Mouse (Mus musculus) stomach, embryonic 14.5 days (tissue): ENCODE results near the gene Cpm. TPM values are rescaled to one million over a fixed set of nuclear protein-coding genes. Genes with fewer than 3 reads are reported as not detected.
A peak's percentile ranks its signal among the peaks of the same experiment; 100 is the strongest.

Source experiments
- ATAC-seq: fragments of 200-750 bp; cut with Nextera tagmentation; 2 replicates; pipeline ENCODE4 v1.8.0; 2017; ENCODE audit warnings: low read depth, moderate TSS enrichment; ENCODE audit not compliant: insufficient number of reproducible peaks, insufficient read depth, low FRiP score
- H3K27ac ChIP-seq: fragments of 300-500 bp; sonication (generic); 2 replicates; pipeline ENCODE4 v1.5.1; 2014; ENCODE audit warnings: mild to moderate bottlenecking, low read length, moderate library complexity, mixed read lengths
- H3K27me3 ChIP-seq: fragments of 300-500 bp; sonication (generic); 2 replicates; pipeline ENCODE4 v1.6.1; 2014; ENCODE audit warnings: low read length, control low read depth, mixed read lengths; ENCODE audit not compliant: control insufficient read depth, insufficient read depth
- H3K36me3 ChIP-seq: fragments of 300-500 bp; sonication (generic); 2 replicates; pipeline ENCODE4 v1.6.1; 2014; ENCODE audit warnings: mild to moderate bottlenecking, control low read depth, low read length, moderate library complexity, mixed read lengths; ENCODE audit not compliant: control insufficient read depth, insufficient read depth
- H3K4me1 ChIP-seq: fragments of 300-500 bp; sonication (generic); 2 replicates; pipeline ENCODE4 v1.6.1; 2014; ENCODE audit warnings: low read length, control low read depth, mixed read lengths; ENCODE audit not compliant: control insufficient read depth, insufficient read depth
- H3K4me2 ChIP-seq: fragments of 300-500 bp; sonication (generic); replicated peaks from 2 replicates; pipeline ENCODE4 v1.6.1; 2014; ENCODE audit warnings: low read depth, low read length, control low read depth
- H3K4me3 ChIP-seq: fragments of 300-500 bp; sonication (generic); 2 replicates; pipeline ENCODE4 v1.5.1; 2014; ENCODE audit warnings: low read depth, low read length, control low read depth
- H3K9ac ChIP-seq: fragments of 300-500 bp; sonication (generic); replicated peaks from 2 replicates; pipeline ENCODE4 v1.6.1; 2014; ENCODE audit warnings: low read depth, mild to moderate bottlenecking, control low read depth, low read length, moderate library complexity, mixed read lengths
- H3K9me3 ChIP-seq: fragments of 300-500 bp; sonication (generic); 2 replicates; pipeline ENCODE4 v1.6.1; 2016; ENCODE audit warnings: low read depth, low read length, control low read depth; ENCODE audit not compliant: control insufficient read depth
- WGBS: fragments of 180-500 bp; shearing (Covaris S2); extraction: QIAGEN DNeasy Blood & Tissue Kit; methylation state at CpG from one replicate; pipeline ENCODE4 v1.1.7; 2014; 5-methylcytosine and 5-hydroxymethylcytosine counted together
- polyA plus RNA-seq: library from polyadenylated mRNA; unstranded; fragments of >200 nt; fragmentation: Nextera tagmentation; extraction: Ambion mirVana; gene quantifications from 2 replicates; pipeline ENCODE4 v1.2.1, GENCODE M21; 2014

The Cpm gene
- polyA plus RNA-seq, 1 experiment from 2014 or later, result 95.8 TPM

DNA sequence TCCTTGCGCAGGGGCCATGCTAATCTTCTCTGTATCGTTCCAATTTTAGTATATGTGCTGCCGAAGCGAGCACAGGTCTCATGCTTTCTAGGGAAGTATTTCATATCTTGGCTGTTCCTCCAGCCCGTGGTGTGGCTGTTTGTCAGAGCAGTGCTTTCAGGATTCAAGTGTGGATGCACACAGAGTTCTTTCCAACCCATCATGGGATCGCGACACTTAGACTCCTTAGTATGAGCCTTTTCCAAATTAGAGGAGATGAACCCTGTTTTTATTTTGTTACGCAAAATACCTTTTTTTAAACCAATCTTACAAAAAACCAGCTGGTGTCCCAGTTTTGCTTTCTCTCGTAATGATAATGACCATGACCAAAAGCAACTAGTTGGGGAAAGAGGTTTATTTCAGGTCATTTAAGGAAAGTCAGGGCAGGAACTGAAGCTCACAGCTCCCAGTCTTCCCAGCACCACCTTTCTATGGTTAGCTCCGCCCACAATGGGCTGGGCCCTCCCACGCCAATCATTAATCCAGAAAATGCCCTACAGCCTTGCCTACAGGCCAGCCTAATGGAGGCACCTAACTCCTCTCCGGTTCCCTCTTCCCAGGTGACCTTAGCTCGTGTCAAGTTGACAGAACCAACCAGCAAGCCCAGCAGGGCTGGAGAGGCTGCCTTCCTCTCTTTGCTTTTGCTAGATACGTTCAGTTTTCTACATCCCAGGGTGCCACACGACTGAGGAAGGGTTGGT lies 33.2 kb downstream of the Cpm start:
- peak overlapping the region; percentile 81 for H3K27ac ChIP-seq
- H3K4me3 ChIP-seq, result no peak overlapping the region
- no peaks in the 10 kb centered on the region for H3K36me3 ChIP-seq
- no peaks in the 10 kb centered on the region for H3K27me3 ChIP-seq
- WGBS, result 72% methylated on average over 15 of the region's 15 CpGs
- no peak overlapping the region for H3K4me2 ChIP-seq
- H3K4me1 ChIP-seq, result peaks cover 12% of the 10 kb centered on the region; the same call in 1 of the 2 replicates
- no peak; the same call in 1 of the 2 replicates for ATAC-seq
- no peak overlapping the region for H3K9ac ChIP-seq
- H3K9me3 ChIP-seq, result no peaks in the 10 kb centered on the region

DNA sequence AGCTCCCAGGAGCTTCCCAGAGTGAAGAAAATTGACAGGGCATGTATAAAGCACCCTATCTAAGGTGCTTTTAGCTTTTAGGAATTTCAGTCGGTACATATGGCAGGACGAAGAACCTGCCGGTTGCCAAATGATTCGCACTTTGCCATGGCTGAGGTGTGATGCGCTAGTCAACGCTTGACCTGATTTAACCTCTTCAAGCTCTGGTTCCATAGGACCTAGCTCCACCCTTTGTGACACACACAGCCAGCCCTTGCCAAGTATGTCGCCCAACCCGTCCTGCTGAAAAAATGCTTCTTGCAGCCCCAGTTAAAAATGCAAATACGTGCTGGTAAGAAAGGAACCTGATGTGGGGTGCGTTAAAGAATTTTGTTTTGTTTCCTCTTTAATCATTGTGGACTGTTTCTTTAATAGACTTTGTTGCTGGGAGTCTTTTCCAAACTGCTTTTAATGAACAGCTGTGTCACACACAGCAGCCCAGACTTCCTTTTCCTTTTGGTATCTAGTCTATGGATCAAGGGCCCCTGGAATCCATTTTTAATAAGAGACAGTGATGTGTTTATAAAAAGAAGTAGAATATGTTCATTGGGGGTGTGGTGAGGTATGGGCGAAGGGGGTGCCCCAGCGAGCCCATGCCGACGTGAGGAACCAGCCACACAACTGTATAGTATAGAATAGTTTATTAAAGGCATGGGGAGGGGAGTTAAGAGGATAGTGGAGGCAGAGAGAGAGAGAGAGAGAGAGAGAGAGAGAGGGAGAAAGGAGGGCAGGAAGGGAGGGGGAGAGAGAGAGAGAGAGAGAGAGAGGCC lies 34.0 kb downstream of the Cpm start:
- Histone ChIP-seq H3K4me1 (peaks cover 12% of the 10 kb centered on the region; the same call in 1 of the 2 replicates), H3K4me2 (peak overlapping the region; percentile 7), H3K9me3 (no peaks in the 10 kb centered on the region), H3K27me3 (no peaks in the 10 kb centered on the region), H3K27ac (peak overlapping the region; percentile 81), H3K36me3 (no peaks in the 10 kb centered on the region), H3K9ac (no peak overlapping the region), H3K4me3 (no peak overlapping the region)
- peak; percentile 70; the same call in 1 of the 2 replicates for ATAC-seq
- WGBS, result 47% methylated on average over 14 of the region's 14 CpGs

DNA sequence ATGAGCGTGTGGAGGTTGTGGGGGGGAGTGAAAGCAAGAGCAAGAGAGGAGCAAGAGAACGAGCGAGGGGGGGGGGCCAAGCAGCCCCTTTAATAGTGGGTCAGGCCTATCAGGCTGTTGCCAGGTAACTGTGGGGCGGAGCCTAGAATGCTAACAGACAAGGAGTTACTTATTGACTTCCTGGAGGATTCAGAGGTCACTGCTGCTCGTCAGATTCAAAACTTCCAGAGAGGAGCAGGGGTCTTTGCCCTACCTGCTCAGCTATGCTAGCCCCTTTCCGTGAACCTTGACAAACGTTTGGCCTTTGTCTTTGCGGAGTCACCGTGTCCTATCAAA lies 34.5 kb downstream of the Cpm start:
- Histone ChIP-seq H3K36me3 (no peaks in the 10 kb centered on the region), H3K9ac (no peak overlapping the region), H3K27me3 (no peaks in the 10 kb centered on the region), H3K27ac (peak overlapping the region; percentile 81), H3K9me3 (no peaks in the 10 kb centered on the region), H3K4me1 (peaks cover 12% of the 10 kb centered on the region; the same call in 1 of the 2 replicates), H3K4me3 (no peak overlapping the region), H3K4me2 (peak overlapping the region; percentile 7)
- peak; percentile 83 for ATAC-seq
- 13% methylated on average over 9 of the region's 9 CpGs for WGBS

DNA sequence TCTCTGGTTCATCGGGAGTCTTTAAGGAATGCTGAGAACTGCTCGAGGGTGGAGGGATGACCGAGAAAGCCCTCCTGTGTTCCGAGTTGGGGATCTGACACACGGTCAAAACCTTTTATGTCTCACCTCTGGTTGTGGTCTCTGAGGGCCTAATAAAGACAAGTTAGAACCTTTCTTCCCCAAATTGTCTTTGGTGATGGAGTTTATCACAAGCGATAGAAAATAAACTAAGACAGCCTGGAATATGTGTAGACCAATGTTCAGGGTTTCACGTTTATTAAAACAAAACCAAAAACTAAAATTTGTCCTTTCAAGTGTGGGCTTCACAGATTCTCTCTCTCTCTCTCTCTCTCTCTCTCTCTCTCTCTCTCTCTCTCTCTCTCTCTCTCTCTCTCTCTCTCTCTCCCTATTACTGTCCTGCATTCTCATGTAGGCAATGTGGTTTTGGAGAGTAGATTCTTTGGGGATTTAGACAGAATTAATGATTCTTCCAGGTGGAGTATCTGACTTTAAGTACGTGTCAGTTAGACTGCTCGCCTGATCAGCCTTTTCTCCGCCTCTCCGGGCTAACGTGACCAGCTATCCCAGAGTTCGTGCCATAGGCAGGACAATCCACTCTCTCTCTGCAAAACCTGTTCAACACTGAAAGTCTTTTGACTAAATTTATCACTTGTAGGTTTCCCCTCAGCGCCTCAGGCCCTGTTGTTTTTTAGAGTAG lies 35.1 kb downstream of the Cpm start:
- peaks cover 12% of the 10 kb centered on the region; the same call in 1 of the 2 replicates for H3K4me1 ChIP-seq
- no peak overlapping the region for H3K4me3 ChIP-seq
- H3K27ac ChIP-seq, result peak overlapping the region; percentile 81; the same call in 1 of the 2 replicates
- H3K27me3 ChIP-seq, result no peaks in the 10 kb centered on the region
- ATAC-seq, result no peak
- no peak overlapping the region for H3K9ac ChIP-seq
- 49% methylated on average over 14 of the region's 14 CpGs for WGBS
- H3K9me3 ChIP-seq, result no peaks in the 10 kb centered on the region
- no peaks in the 10 kb centered on the region for H3K36me3 ChIP-seq
- peak overlapping the region; percentile 7; the same call in 1 of the 2 replicates for H3K4me2 ChIP-seq

DNA sequence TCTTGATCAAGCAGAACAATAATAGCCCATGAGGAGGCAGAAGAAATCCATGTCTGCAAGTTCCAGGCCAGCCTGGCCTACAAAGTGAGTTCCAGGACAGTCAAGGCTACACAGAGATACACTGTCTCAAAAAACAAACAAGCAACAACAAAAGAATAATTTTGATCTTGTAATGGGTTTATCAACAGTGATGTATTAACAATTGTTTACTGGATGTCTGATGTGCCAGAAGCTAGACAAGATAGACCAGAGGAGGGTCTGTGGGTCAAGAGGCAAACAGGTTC lies 35.6 kb downstream of the Cpm start:
- Histone ChIP-seq H3K36me3 (no peaks in the 10 kb centered on the region), H3K4me3 (no peak overlapping the region), H3K9ac (no peak overlapping the region), H3K4me1 (peaks cover 12% of the 10 kb centered on the region; the same call in 1 of the 2 replicates), H3K9me3 (no peaks in the 10 kb centered on the region), H3K4me2 (no peak overlapping the region), H3K27me3 (no peaks in the 10 kb centered on the region), H3K27ac (no peak overlapping the region)
- ATAC-seq, result no peak

DNA sequence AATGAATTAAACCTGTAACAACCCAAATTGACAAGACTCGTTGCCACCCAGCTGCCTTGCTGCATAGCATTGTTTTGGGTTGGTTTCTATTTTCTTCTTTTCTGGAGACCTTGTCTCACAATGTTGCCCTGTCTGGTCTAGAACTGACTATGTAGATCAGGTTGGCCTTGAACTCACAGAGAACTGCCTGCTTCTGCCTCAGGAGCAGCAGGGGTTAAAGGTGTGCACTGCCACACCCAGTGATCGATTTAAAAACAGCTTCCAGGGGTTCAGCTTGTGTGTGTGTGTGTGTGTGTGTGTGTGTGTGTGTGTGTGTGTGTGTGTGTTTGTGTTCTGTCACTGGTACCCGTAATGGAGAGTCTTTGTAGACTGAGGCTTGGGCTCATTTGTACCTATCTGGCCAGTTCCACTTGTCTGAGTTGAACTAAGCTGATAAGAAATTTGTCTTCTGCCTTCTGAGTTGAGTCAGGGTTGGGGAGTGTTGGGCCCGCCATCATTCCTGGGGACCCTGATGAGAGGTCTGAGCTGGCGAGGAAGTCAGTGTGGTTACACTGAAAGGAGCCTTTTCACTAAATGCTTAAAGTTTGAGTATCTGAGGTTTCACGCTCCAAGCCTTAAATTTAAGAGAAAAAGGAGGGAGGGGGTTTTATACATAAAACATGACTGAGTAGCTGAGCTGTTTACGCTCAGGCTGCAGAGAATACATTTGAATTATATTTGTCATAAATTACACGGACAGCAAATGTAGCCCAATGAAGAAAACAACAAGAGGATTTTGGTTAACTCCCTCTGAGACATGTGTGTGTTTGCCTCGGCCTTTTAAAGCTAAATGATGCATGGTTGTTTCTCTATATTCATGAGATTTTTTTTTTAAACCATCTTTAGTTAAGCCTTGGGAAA lies 36.3 kb downstream of the Cpm start:
- no peaks in the 10 kb centered on the region for H3K27me3 ChIP-seq
- H3K9me3 ChIP-seq, result no peaks in the 10 kb centered on the region
- no peak for ATAC-seq
- H3K36me3 ChIP-seq, result no peaks in the 10 kb centered on the region
- 68% methylated on average over 9 of the region's 9 CpGs for WGBS
- no peak overlapping the region for H3K27ac ChIP-seq
- H3K4me3 ChIP-seq, result no peak overlapping the region
- no peak overlapping the region for H3K4me2 ChIP-seq
- H3K9ac ChIP-seq, result no peak overlapping the region
- peaks cover 12% of the 10 kb centered on the region; the same call in 1 of the 2 replicates for H3K4me1 ChIP-seq

DNA sequence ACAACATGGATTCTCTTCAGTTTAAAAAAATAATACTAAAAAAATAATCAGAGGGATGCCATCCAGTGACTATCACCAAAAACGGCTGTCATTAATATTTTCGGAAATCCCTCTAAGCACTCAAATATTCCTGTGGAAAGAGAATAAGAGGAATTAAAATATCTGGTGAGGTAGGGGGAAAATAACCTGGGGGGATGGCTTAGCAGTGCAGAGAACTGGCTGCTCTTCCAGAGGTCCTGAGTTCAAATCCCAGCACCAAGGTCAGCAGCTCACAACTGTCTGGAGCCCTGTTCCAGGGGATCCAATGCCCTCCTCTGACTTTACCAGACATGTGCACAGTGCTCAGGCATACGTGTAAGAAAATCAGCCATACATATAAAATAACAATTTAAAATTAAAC lies 37.1 kb downstream of the Cpm start:
- Histone ChIP-seq H3K27ac (no peak overlapping the region), H3K27me3 (no peaks in the 10 kb centered on the region), H3K4me3 (no peak overlapping the region), H3K4me2 (no peak overlapping the region), H3K9me3 (no peaks in the 10 kb centered on the region), H3K4me1 (peaks cover 12% of the 10 kb centered on the region; the same call in 1 of the 2 replicates), H3K36me3 (no peaks in the 10 kb centered on the region), H3K9ac (no peak overlapping the region)
- WGBS, result 90% methylated on average over 3 of the region's 3 CpGs
- ATAC-seq, result no peak
